8 mouse cellular contexts compared by ENCODE assay signal in genomic region chr7:131409988-131410385, GRCm38 (mm10). TPM values are rescaled to one million over a fixed set of nuclear protein-coding genes. Genes with fewer than 3 reads are reported as not detected.
DNase-seq lines count a peak whose midpoint lies in the region; ATAC-seq and TF ChIP-seq lines count a peak whose summit lies in the region.

No protein-coding gene starts in this region.

- peak overlapping the region; percentile 96 for H3K9ac ChIP-seq in intestine, embryonic 14.5 days (ENCODE audit: low read length)
- H3K9ac ChIP-seq in midbrain, embryonic 14.5 days (replicated peaks; ENCODE audit: low read length): peak overlapping the region; percentile 94

- peak overlapping the region; percentile 97 for H3K4me3 ChIP-seq in testis, adult 2 months (ENCODE audit: control insufficient read depth, low read depth, low read length)
- peak overlapping the region; percentile 98 for H3K4me3 ChIP-seq in intestine, embryonic 14.5 days (ENCODE audit: low read depth, low read length)
- H3K4me3 ChIP-seq in midbrain, embryonic 14.5 days (replicated peaks; ENCODE audit: low read depth, low read length): peak overlapping the region; percentile 94

- peak; percentile 57 for ATAC-seq in intestine, embryonic 14.5 days (replicated peaks; ENCODE audit: low FRiP score, low TSS enrichment, low read depth)
- peak; percentile 66 for ATAC-seq in midbrain, embryonic 14.5 days (ENCODE audit: low FRiP score, low TSS enrichment)

- H3K9me3 ChIP-seq in intestine, embryonic 14.5 days (ENCODE audit: control insufficient read depth, low read length): no peaks in the 10 kb centered on the region
- H3K9me3 ChIP-seq in midbrain, embryonic 14.5 days (ENCODE audit: control insufficient read depth, low read length): no peaks in the 10 kb centered on the region

- H3K27ac ChIP-seq in testis, adult 2 months (ENCODE audit: control insufficient read depth, insufficient read depth, low read depth, low read length): peak overlapping the region; percentile 60
- peak overlapping the region; percentile 48; the same call in 1 of the 2 replicates for H3K27ac ChIP-seq in intestine, embryonic 14.5 days (ENCODE audit: low read depth)
- H3K27ac ChIP-seq in midbrain, embryonic 14.5 days (replicated peaks; ENCODE audit: low read depth, low read length): peak overlapping the region; percentile 86

- 0% methylated on average over 38 of the region's 38 CpGs for WGBS in intestine, embryonic 14.5 days
- under 1% methylated on average over 38 of the region's 38 CpGs for WGBS in midbrain, embryonic 14.5 days

- peak overlapping the region; percentile 69 for H3K4me2 ChIP-seq in intestine, embryonic 14.5 days (ENCODE audit: low read length)
- H3K4me2 ChIP-seq in midbrain, embryonic 14.5 days (ENCODE audit: low read length): peak overlapping the region; percentile 87

- H3K4me1 ChIP-seq in testis, adult 2 months (ENCODE audit: control insufficient read depth, insufficient read depth, low read length): peaks cover 3% of the 10 kb centered on the region; the same call in 1 of the 2 replicates
- H3K4me1 ChIP-seq in intestine, embryonic 14.5 days (replicated peaks; ENCODE audit: control insufficient read depth, insufficient read depth, low read length): peaks cover 18% of the 10 kb centered on the region
- H3K4me1 ChIP-seq in midbrain, embryonic 14.5 days (ENCODE audit: control insufficient read depth, insufficient read depth, low read length): peaks cover 21% of the 10 kb centered on the region

- H3K27me3 ChIP-seq in testis, adult 2 months (ENCODE audit: control insufficient read depth, insufficient read depth, low read length): no peaks in the 10 kb centered on the region
- H3K27me3 ChIP-seq in intestine, embryonic 14.5 days (replicated peaks; ENCODE audit: control insufficient read depth, insufficient read depth, low read length): no peaks in the 10 kb centered on the region
- H3K27me3 ChIP-seq in midbrain, embryonic 14.5 days (ENCODE audit: control insufficient read depth, insufficient read depth, low read length): no peaks in the 10 kb centered on the region

- H3K36me3 ChIP-seq in testis, adult 2 months (ENCODE audit: control insufficient read depth, insufficient read depth, low read length): no peaks in the 10 kb centered on the region
- H3K36me3 ChIP-seq in intestine, embryonic 14.5 days (ENCODE audit: control insufficient read depth, insufficient read depth, low read length): no peaks in the 10 kb centered on the region
- H3K36me3 ChIP-seq in midbrain, embryonic 14.5 days (ENCODE audit: control insufficient read depth, insufficient read depth, low read length): no peaks in the 10 kb centered on the region

- no peak for TF ChIP-seq CTCF in testis, adult 2 months (IDR thresholded peaks at IDR 0.05; ENCODE audit: control insufficient read depth, insufficient read depth, insufficient replicate concordance, low read depth, low read length)

- DNase-seq in embryo, embryonic 11 days: peak; percentile 39
- no peak for DNase-seq in embryo, embryonic 10 days (ENCODE audit: low spot score)
- no peak for DNase-seq in testis, postnatal 14 days (ENCODE audit: low spot score)
- DNase-seq in intestine, embryonic 14.5 days (ENCODE audit: low spot score): peak; percentile 78
- DNase-seq in midbrain, embryonic 14.5 days: peak; percentile 52
- DNase-seq in cerebellum, adult 11 months: no peak
- no peak for DNase-seq in adrenal gland, postnatal 14 days

- no peak for TF ChIP-seq POLR2A in testis, adult 2 months (IDR thresholded peaks at IDR 0.05; ENCODE audit: control insufficient read depth, low read depth, low read length)

RNA-seq across cellular contexts. Expression of gene Ikzf5, which starts 0.3 kb away (rescaled TPM):
- polyA plus RNA-seq in testis, adult 2 months (2012; rRNA removed): 8.0 and 8.9 TPM in 2 replicates
- 15.7 and 19.4 TPM in 2 replicates for polyA plus RNA-seq in intestine, embryonic 14.5 days (2014; fragmentation: Nextera tagmentation; extraction: Ambion mirVana)
- 15.6 and 22.8 TPM in 2 replicates for polyA plus RNA-seq in midbrain, embryonic 14.5 days (2014; fragmentation: Nextera tagmentation; extraction: Ambion mirVana)
- total RNA-seq in adrenal gland, postnatal 14 days (2021): 29.8 and 32.5 TPM in 2 replicates

RNA-seq across cellular contexts. Expression of gene Acadsb, which starts 0.4 kb away (rescaled TPM):
- 5.1 and 5.2 TPM in 2 replicates for polyA plus RNA-seq in testis, adult 2 months (2012; rRNA removed)
- 67.8 and 91.1 TPM in 2 replicates for polyA plus RNA-seq in intestine, embryonic 14.5 days (2014; fragmentation: Nextera tagmentation; extraction: Ambion mirVana)
- polyA plus RNA-seq in midbrain, embryonic 14.5 days (2014; fragmentation: Nextera tagmentation; extraction: Ambion mirVana): 99.3 and 125 TPM in 2 replicates
- 253 and 297 TPM in 2 replicates for total RNA-seq in adrenal gland, postnatal 14 days (2021)

RNA-seq across cellular contexts. Expression of gene Pstk, which starts 39.0 kb away (rescaled TPM):
- 8.5 and 11.0 TPM in 2 replicates for polyA plus RNA-seq in testis, adult 2 months (2012; rRNA removed)
- polyA plus RNA-seq in intestine, embryonic 14.5 days (2014; fragmentation: Nextera tagmentation; extraction: Ambion mirVana): 73.9 and 75.9 TPM in 2 replicates
- 42.8 and 46.3 TPM in 2 replicates for polyA plus RNA-seq in midbrain, embryonic 14.5 days (2014; fragmentation: Nextera tagmentation; extraction: Ambion mirVana)
- total RNA-seq in adrenal gland, postnatal 14 days (2021): 37.2 and 39.6 TPM in 2 replicates

RNA-seq across cellular contexts. Expression of gene 2310057M21Rik, which starts 47.4 kb away (rescaled TPM):
- polyA plus RNA-seq in testis, adult 2 months (2012; rRNA removed): 11.4 and 12.5 TPM in 2 replicates
- polyA plus RNA-seq in intestine, embryonic 14.5 days (2014; fragmentation: Nextera tagmentation; extraction: Ambion mirVana): 23.8 and 25.0 TPM in 2 replicates
- 28.8 and 28.9 TPM in 2 replicates for polyA plus RNA-seq in midbrain, embryonic 14.5 days (2014; fragmentation: Nextera tagmentation; extraction: Ambion mirVana)
- 19.9 and 23.1 TPM in 2 replicates for total RNA-seq in adrenal gland, postnatal 14 days (2021)

Comparison
In these comparisons a context has a peak if more than half of its experiments do, and no peak if none do; other contexts are left out.
1. DNase-seq: peak in embryo, embryonic 11 days (single experiment), intestine, embryonic 14.5 days (single experiment) and midbrain, embryonic 14.5 days (single experiment); none in embryo, embryonic 10 days (single experiment), testis, postnatal 14 days (single experiment), cerebellum, adult 11 months (single experiment) and adrenal gland, postnatal 14 days (single experiment).
2. RNA of gene Acadsb, which starts 0.4 kb away (polyA plus RNA-seq): 99.3 to 125 TPM in midbrain, embryonic 14.5 days and 67.8 to 91.1 TPM in intestine, embryonic 14.5 days; 5.1 to 5.2 TPM in testis, adult 2 months; every median in the first group is over 10 times any median in the second.
3. Peak in every context shown above with its lines, with median percentiles within 50 percentile points of each other: H3K27ac ChIP-seq and H3K4me3 ChIP-seq.